28 mouse cellular contexts compared by ENCODE assay signal in genomic region chr6:133975951-133976350, GRCm38 (mm10).
"Had no signal": no experiment of that assay in that cellular context is flagged by ENCODE, and none has a peak within 500 bp of the region (broad histone marks: within the 10 kb centered on the region; RNA-seq: fewer than 3 reads in every experiment).

No protein-coding gene starts in this region.

- H3K4me1 ChIP-seq: limb, embryonic 10.5 days; limb, embryonic 12.5 days; limb, embryonic 13.5 days; liver, embryonic 12.5 days; liver, embryonic 13.5 days; liver, embryonic 15.5 days; lung, embryonic 15.5 days; midbrain, embryonic 10.5 days; midbrain, embryonic 12.5 days; midbrain, embryonic 13.5 days; midbrain, embryonic 15.5 days had no signal

- H3K4me3 ChIP-seq: limb, embryonic 10.5 days; limb, embryonic 12.5 days; limb, embryonic 13.5 days; limb, embryonic 15.5 days; liver, embryonic 12.5 days; liver, embryonic 13.5 days; liver, embryonic 15.5 days; lung, embryonic 15.5 days; megakaryocyte, embryonic 14.5 days; midbrain, embryonic 10.5 days; midbrain, embryonic 12.5 days; midbrain, embryonic 13.5 days; midbrain, embryonic 15.5 days; myocyte; neural tube, embryonic 12.5 days had no signal

- H3K36me3 ChIP-seq: limb, embryonic 10.5 days; limb, embryonic 12.5 days; limb, embryonic 13.5 days; limb, embryonic 15.5 days; liver, embryonic 12.5 days; liver, embryonic 13.5 days; liver, embryonic 15.5 days; lung, embryonic 15.5 days; midbrain, embryonic 10.5 days; midbrain, embryonic 12.5 days; midbrain, embryonic 13.5 days; midbrain, embryonic 15.5 days; neural tube, embryonic 12.5 days had no signal

- H3K9me3 ChIP-seq: limb, embryonic 10.5 days; limb, embryonic 12.5 days; limb, embryonic 13.5 days; limb, embryonic 15.5 days; liver, embryonic 12.5 days; liver, embryonic 13.5 days; liver, embryonic 15.5 days; lung, embryonic 15.5 days; midbrain, embryonic 10.5 days; midbrain, embryonic 12.5 days; midbrain, embryonic 13.5 days; midbrain, embryonic 15.5 days; neural tube, embryonic 12.5 days had no signal

- DNase-seq: left cerebral cortex, postnatal 4 days; liver; liver, embryonic 13.5 days; liver, postnatal 0 days; lung, adult 18-20 months; lung, adult 2 months; lung, embryonic 14.5 days; lung, postnatal 10 days; lung, postnatal 14 days; lung, postnatal 36 days; lung, postnatal 4 days; midbrain, embryonic 14.5 days had no signal

- H3K27me3 ChIP-seq: limb, embryonic 12.5 days; limb, embryonic 13.5 days; limb, embryonic 15.5 days; liver, embryonic 12.5 days; liver, embryonic 13.5 days; liver, embryonic 15.5 days; lung, embryonic 15.5 days; megakaryocyte, embryonic 14.5 days; midbrain, embryonic 12.5 days; midbrain, embryonic 13.5 days; midbrain, embryonic 15.5 days; neural tube, embryonic 12.5 days had no signal

- H3K27ac ChIP-seq: limb, embryonic 10.5 days; limb, embryonic 12.5 days; limb, embryonic 13.5 days; limb, embryonic 15.5 days; liver, embryonic 12.5 days; liver, embryonic 13.5 days; liver, embryonic 14.5 days; liver, embryonic 15.5 days; lung, embryonic 15.5 days; macrophage; midbrain, embryonic 10.5 days; midbrain, embryonic 12.5 days; midbrain, embryonic 13.5 days; midbrain, embryonic 15.5 days; neural tube, embryonic 12.5 days had no signal
